Mouse (Mus musculus): ENCODE data around the gene Zfp980. TPM values are rescaled to one million over a fixed set of nuclear protein-coding genes. Genes with fewer than 3 reads are reported as not detected.

The Zfp980 gene
- polyA plus RNA-seq, 1 experiment = not detected

Other genes starting within 250 kb of the Zfp980 start
- gene Zfp990, start 159.9 kb upstream of the Zfp980 start, polyA plus RNA-seq (2012; rRNA removed) = not detected in 2 replicates
- gene Gm13212, start 85.5 kb upstream of the Zfp980 start, polyA plus RNA-seq (2012; rRNA removed) = 0.10 and 0.13 TPM in 2 replicates
- 0.18 and 0.22 TPM in 2 replicates for gene Zfp986, start 198.1 kb downstream of the Zfp980 start, polyA plus RNA-seq (2012; rRNA removed)

Measured in cerebellum, adult 2 months (tissue).